ENCODE assay signal across 10 mouse cellular contexts in genomic region chrX:72022750-72023398, GRCm38 (mm10). TPM values are rescaled to one million over a fixed set of nuclear protein-coding genes. Genes with fewer than 3 reads are reported as not detected.
DNase-seq lines count a peak whose midpoint lies in the region; ATAC-seq and TF ChIP-seq lines count a peak whose summit lies in the region.
"Had no signal": no experiment of that assay in that cellular context is flagged by ENCODE, and none has a peak within 500 bp of the region (broad histone marks: within the 10 kb centered on the region; RNA-seq: fewer than 3 reads in every experiment).

No protein-coding gene starts in this region.

- in situ Hi-C loops in ES-E14 (cut with MboI; ENCODE audit: low sequenced_read_pairs in 2 of 2, unreplicated experiment in 2 of 2): loop anchor here in 1 of 2 experiments (25.0 kb wide), 1 partner anchor 789 kb away; no protein-coding TSS in a partner anchor

- H3K27ac ChIP-seq in kidney, adult 2 months (ENCODE audit: insufficient read depth, low read depth, low read length): no peak overlapping the region
- H3K27ac ChIP-seq in kidney, embryonic 16.5 days (ENCODE audit: low read length): no peak overlapping the region
- H3K27ac ChIP-seq in ES-E14 (ENCODE audit: insufficient read depth, low read depth, low read length, poor library complexity, severe bottlenecking): no peak overlapping the region
- H3K27ac ChIP-seq: embryonic facial prominence, embryonic 12.5 days had no signal

- no peaks in the 10 kb centered on the region for H3K4me1 ChIP-seq in kidney, adult 2 months (ENCODE audit: control insufficient read depth, insufficient read depth, low read length)
- H3K4me1 ChIP-seq in kidney, embryonic 16.5 days (ENCODE audit: insufficient read depth, low read length): no peaks in the 10 kb centered on the region
- H3K4me1 ChIP-seq in ES-E14 (ENCODE audit: control insufficient read depth in 2 of 2, insufficient read depth in 2 of 2, low read length in 2 of 2, poor library complexity in 1 of 2): no peaks in the 10 kb centered on the region
- H3K4me1 ChIP-seq: embryonic facial prominence, embryonic 12.5 days had no signal

- H3K9ac ChIP-seq in kidney, embryonic 16.5 days (replicated peaks; ENCODE audit: low read length): no peak overlapping the region
- H3K9ac ChIP-seq in ES-E14 (ENCODE audit: insufficient read depth, low read depth, low read length, poor library complexity, severe bottlenecking): no peak overlapping the region
- H3K9ac ChIP-seq: embryonic facial prominence, embryonic 12.5 days had no signal

- DNase-seq in kidney, adult 2 months: peak; percentile 7
- peak; percentile 8 for DNase-seq in ES-E14 (ENCODE audit: low read depth, low spot score)
- peak; percentile 65 for DNase-seq in embryo, embryonic 11 days
- DNase-seq in layer of hippocampus, postnatal 10 days (ENCODE audit: low spot score in 2 of 2): peak; percentile 30 to 36
- peak; percentile 69 for DNase-seq in retina, embryonic 14.5 days (ENCODE audit: low spot score)

- H3K4me2 ChIP-seq in kidney, embryonic 16.5 days (replicated peaks; ENCODE audit: low read depth, low read length): no peak overlapping the region
- H3K4me2 ChIP-seq: embryonic facial prominence, embryonic 12.5 days had no signal

- 36% methylated on average over 10 of the region's 10 CpGs for WGBS in kidney, adult 2 months
- WGBS in kidney, embryonic 16.5 days: 45% methylated on average over 10 of the region's 10 CpGs

- TF ChIP-seq CTCF in kidney, adult 2 months (conservative IDR thresholded peaks at IDR 0.05; ENCODE audit: insufficient read depth, insufficient read length, low read depth, low read length): peak; percentile 42

- H3K36me3 ChIP-seq in kidney, adult 2 months (ENCODE audit: control insufficient read depth, insufficient read depth, low read length): no peaks in the 10 kb centered on the region
- H3K36me3 ChIP-seq in kidney, embryonic 16.5 days (ENCODE audit: insufficient read depth, low read length): no peaks in the 10 kb centered on the region
- H3K36me3 ChIP-seq in ES-E14 (ENCODE audit: control insufficient read depth, insufficient read depth, low read length, poor library complexity, severe bottlenecking): no peaks in the 10 kb centered on the region
- H3K36me3 ChIP-seq: embryonic facial prominence, embryonic 12.5 days had no signal

- no peaks in the 10 kb centered on the region for H3K9me3 ChIP-seq in kidney, embryonic 16.5 days (ENCODE audit: low read length)
- no peaks in the 10 kb centered on the region for H3K9me3 ChIP-seq in ES-E14 (ENCODE audit: control insufficient read depth, insufficient read depth, low read depth, low read length)
- H3K9me3 ChIP-seq: embryonic facial prominence, embryonic 12.5 days had no signal

- ATAC-seq in kidney, embryonic 16.5 days (ENCODE audit: low FRiP score, low TSS enrichment): no peak; the same call in 1 of the 2 replicates
- ATAC-seq in CD4-positive, CD25-positive, alpha-beta regulatory T cell, adult 4 months: no peak
- no peak for ATAC-seq in megakaryocyte, adult 5-6 weeks (ENCODE audit: poor library complexity, severe bottlenecking)

- H3K27me3 ChIP-seq in kidney, adult 2 months (replicated peaks; ENCODE audit: control insufficient read depth, insufficient read depth, low read length): no peaks in the 10 kb centered on the region
- H3K27me3 ChIP-seq in kidney, embryonic 16.5 days (ENCODE audit: insufficient read depth, low read length): no peaks in the 10 kb centered on the region
- H3K27me3 ChIP-seq: embryonic facial prominence, embryonic 12.5 days had no signal

- TF ChIP-seq POLR2A in kidney, adult 2 months (IDR thresholded peaks at IDR 0.05; ENCODE audit: low read depth, low read length): no peak

- no peak overlapping the region for H3K4me3 ChIP-seq in kidney, adult 2 months (ENCODE audit: insufficient read depth, low read depth, low read length)
- H3K4me3 ChIP-seq in kidney, embryonic 16.5 days (ENCODE audit: low read length): no peak overlapping the region
- no peak overlapping the region for H3K4me3 ChIP-seq in ES-E14 (ENCODE audit: insufficient read depth in 1 of 2, low read depth in 1 of 2, low read length in 2 of 2, poor library complexity in 1 of 2, severe bottlenecking in 1 of 2)
- H3K4me3 ChIP-seq: embryonic facial prominence, embryonic 12.5 days had no signal

TF ChIP-seq in ES-E14, 5 proteins besides CTCF, POLR2A, EP300 and RAD21:
- TF ChIP-seq HCFC1 (IDR thresholded peaks at IDR 0.05; ENCODE audit: borderline replicate concordance, insufficient read depth, low read length) (no peak), ZC3H11A (IDR thresholded peaks at IDR 0.05; ENCODE audit: borderline replicate concordance, low read depth, low read length) (no peak), ZNF384 (IDR thresholded peaks at IDR 0.05; ENCODE audit: low read depth, low read length) (no peak), MAFK (IDR thresholded peaks at IDR 0.05; ENCODE audit: insufficient read depth, low read depth, low read length) (no peak), CHD2 (IDR thresholded peaks at IDR 0.05; ENCODE audit: low read depth, low read length) (no peak)

RNA-seq across cellular contexts. Expression of gene Cnga2, which starts 31.2 kb away (rescaled TPM):
- polyA plus RNA-seq in kidney, adult 2 months (2012; rRNA removed): not detected in 2 replicates
- polyA plus RNA-seq in kidney, embryonic 16.5 days (2015; fragmentation: Nextera tagmentation; extraction: Ambion mirVana): 0.06 and 0.10 TPM in 2 replicates
- not detected in 2 replicates for total RNA-seq in ES-E14 (2012; rRNA removed)
- total RNA-seq in layer of hippocampus, postnatal 10 days (2021): under 1 TPM; 0.11 to 0.53 TPM
- not detected for polyA plus RNA-seq in CD4-positive, CD25-positive, alpha-beta regulatory T cell, adult 4 months (2017; shearing (Covaris generic))
- not detected in 2 replicates for total RNA-seq in megakaryocyte, adult 5-6 weeks (2015)
- total RNA-seq in megakaryocyte, adult 5-6 weeks (2017): not detected in 2 replicates

RNA-seq across cellular contexts. Expression of gene Fate1, which starts 50.1 kb away (rescaled TPM):
- not detected in 2 replicates for polyA plus RNA-seq in kidney, adult 2 months (2012; rRNA removed)
- 0.22 TPM in 1 of 2 replicates, not detected in the other for polyA plus RNA-seq in kidney, embryonic 16.5 days (2015; fragmentation: Nextera tagmentation; extraction: Ambion mirVana)
- not detected in 2 replicates for total RNA-seq in ES-E14 (2012; rRNA removed)
- not detected for total RNA-seq in layer of hippocampus, postnatal 10 days (2021)
- not detected for polyA plus RNA-seq in CD4-positive, CD25-positive, alpha-beta regulatory T cell, adult 4 months (2017; shearing (Covaris generic))
- total RNA-seq in megakaryocyte, adult 5-6 weeks (2015): not detected in 2 replicates
- total RNA-seq in megakaryocyte, adult 5-6 weeks (2017): not detected in 2 replicates
- total RNA-seq: layer of hippocampus, adult 18-20 months had no signal
- polyA plus RNA-seq: embryonic facial prominence, embryonic 12.5 days had no signal

Comparison
In these comparisons a context has a peak if more than half of its experiments do, and no peak if none do; other contexts are left out.
1. DNase-seq: peak in every context shown above with its lines; median percentile 69 in retina, embryonic 14.5 days; 65 in embryo, embryonic 11 days; 33 in layer of hippocampus, postnatal 10 days; 8 in ES-E14; 7 in kidney, adult 2 months.